Mouse (Mus musculus): ENCODE measurements around the gene Lipm. TPM values are rescaled to one million over a fixed set of nuclear protein-coding genes. Genes with fewer than 3 reads are reported as not detected.

Lipm gene
- polyA plus RNA-seq, 1 experiment = 0.06 TPM

- DNase-seq (ENCODE audit: low spot score) = peak; percentile 27
These were observed 65.2 kb downstream of the Lipm start, which contains the start of gene Ankrd22 for GRCm38 (mm10) chr19:34165891-34166290. Gene Ankrd22 (minus strand): TSS chr19:34166053.

- DNase-seq (ENCODE audit: low spot score) = no peak
These were observed 65.7 kb downstream of the Lipm start for GRCm38 (mm10) chr19:34166386-34166785.

DNA sequence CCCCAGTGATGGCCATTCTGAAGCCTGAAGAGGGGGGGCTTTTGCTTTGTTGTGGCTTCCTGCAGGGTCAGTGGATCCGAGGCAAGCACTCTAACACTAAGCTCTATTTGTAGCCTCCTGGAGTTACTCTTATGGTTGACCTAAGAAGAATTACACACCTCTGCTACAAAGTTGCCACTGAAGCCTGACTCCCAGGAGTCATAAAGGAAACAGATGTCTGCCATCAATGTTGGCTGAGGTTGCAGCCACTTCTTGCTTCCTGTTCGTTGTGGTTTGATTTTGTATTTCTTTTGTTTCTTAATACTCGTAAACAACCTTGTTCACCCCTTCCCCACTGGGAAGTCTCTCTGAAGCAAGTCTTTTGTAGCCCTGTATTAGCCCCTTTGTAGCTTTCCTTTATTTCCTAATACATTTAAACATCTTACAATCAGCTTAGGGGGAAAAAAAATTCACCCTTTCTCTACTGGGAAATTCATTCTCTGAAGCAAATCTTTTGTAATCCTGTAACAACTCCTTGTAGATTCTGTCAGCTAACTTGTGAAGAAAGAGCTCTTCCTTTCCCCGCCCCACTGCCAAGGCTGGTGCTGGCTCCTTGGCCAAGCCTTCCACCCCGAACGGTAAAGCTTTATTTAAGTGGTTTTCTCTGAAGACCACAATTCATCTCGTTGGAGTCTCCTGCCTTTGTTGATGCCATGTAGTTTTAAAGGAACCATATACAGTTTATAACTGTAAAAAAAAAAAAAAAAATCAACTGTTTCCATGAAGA lies 67.3 kb downstream of the Lipm start:
- DNase-seq (ENCODE audit: low spot score) = no peak

- DNase-seq (ENCODE audit: low spot score) = no peak
These were observed 68.4 kb downstream of the Lipm start for GRCm38 (mm10) chr19:34169121-34169520.

DNA sequence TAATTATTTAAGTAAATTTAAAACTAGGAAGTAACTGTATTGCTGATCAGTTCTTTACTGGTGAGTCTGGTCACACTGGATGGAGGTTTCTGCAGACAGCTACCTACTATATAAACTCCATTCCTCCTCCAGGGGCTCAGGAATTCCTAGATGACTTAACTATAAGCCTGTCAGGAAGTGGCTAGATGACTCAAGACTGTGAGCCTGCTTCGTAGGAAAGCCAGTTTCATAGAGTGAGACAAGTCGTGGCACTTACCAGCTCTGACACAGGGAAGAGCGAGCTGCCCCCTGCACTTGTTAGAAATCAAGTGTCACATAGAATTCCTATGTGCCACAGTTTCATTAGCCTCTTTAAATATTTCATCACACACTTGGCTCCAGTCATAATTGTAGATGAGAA lies 70.4 kb downstream of the Lipm start:
- no peak for DNase-seq (ENCODE audit: low spot score)

Other genes starting within 250 kb of the Lipm start
- not detected in 2 replicates for gene Lipf, start 139.7 kb upstream of the Lipm start, polyA plus RNA-seq (2012; rRNA removed)
- 1.1 and 1.5 TPM in 2 replicates for gene Lipk, start 92.6 kb upstream of the Lipm start, polyA plus RNA-seq (2012; rRNA removed)
- not detected in 2 replicates for gene Lipn, start 33.6 kb upstream of the Lipm start, polyA plus RNA-seq (2012; rRNA removed)
- gene Ankrd22, start 65.1 kb downstream of the Lipm start, polyA plus RNA-seq (2012; rRNA removed) = 22.2 and 24.8 TPM in 2 replicates
- 10.9 and 11.2 TPM in 2 replicates for gene Stambpl1, start 91.3 kb downstream of the Lipm start, polyA plus RNA-seq (2012; rRNA removed)
- 9,918 and 11,190 TPM in 2 replicates for gene Acta2, start 154.7 kb downstream of the Lipm start, polyA plus RNA-seq (2012; rRNA removed)
- 15.6 and 16.7 TPM in 2 replicates for gene Fas, start 189.7 kb downstream of the Lipm start, polyA plus RNA-seq (2012; rRNA removed)

Data from urinary bladder, adult 2 months (tissue).